Mouse (Mus musculus) myocyte (in vitro differentiated cells): ENCODE results near the gene Gm47841.

Experiments
- CEBPB ChIP-seq: IDR thresholded peaks from 2 replicates; pipeline ENCODE4 v1.6.1; 2011; ENCODE audit warnings: mild to moderate bottlenecking, moderate library complexity; ENCODE audit not compliant: poor library complexity, insufficient read depth, severe bottlenecking
- E2F4 ChIP-seq: IDR thresholded peaks from one replicate; pipeline ENCODE4 v1.6.1; 2011; ENCODE audit warnings: mild to moderate bottlenecking, control low read depth, moderate library complexity; ENCODE audit not compliant: insufficient read depth
- MAX ChIP-seq: IDR thresholded peaks from one replicate; pipeline ENCODE4 v1.6.1; 2011; ENCODE audit warnings: low read depth, mild to moderate bottlenecking, control low read depth
- MYOD1 ChIP-seq, 3 experiments: IDR thresholded peaks; one replicate each; pipeline ENCODE4 v1.6.1; 2011; ENCODE audit warnings: control low read depth in 2 of 3, low read depth in 2 of 3, mild to moderate bottlenecking in 2 of 3, moderate library complexity in 1 of 3; ENCODE audit not compliant: insufficient read length in 2 of 3, control insufficient read depth in 1 of 3
- POLR2A ChIP-seq: IDR thresholded peaks from one replicate; pipeline ENCODE4 v1.6.1; 2011; ENCODE audit warnings: low read depth, mild to moderate bottlenecking, control low read depth, moderate library complexity; ENCODE audit not compliant: insufficient read length
- POLR2AphosphoS2 ChIP-seq: IDR thresholded peaks from one replicate; pipeline ENCODE4 v1.6.1; 2011; ENCODE audit warnings: low read depth, control low read depth; ENCODE audit not compliant: insufficient read length
- SRF ChIP-seq: IDR thresholded peaks from one replicate; pipeline ENCODE4 v1.6.1; 2011; ENCODE audit warnings: low read depth; ENCODE audit not compliant: control insufficient read depth, insufficient read length
- TCF12 ChIP-seq: IDR thresholded peaks from one replicate; pipeline ENCODE4 v1.6.1; 2011; ENCODE audit warnings: mild to moderate bottlenecking, control low read depth; ENCODE audit not compliant: poor library complexity, insufficient read depth, severe bottlenecking
- USF1 ChIP-seq: IDR thresholded peaks from one replicate; pipeline ENCODE4 v1.6.1; 2011; ENCODE audit warnings: low read depth, mild to moderate bottlenecking, control low read depth, moderate library complexity

DNA sequence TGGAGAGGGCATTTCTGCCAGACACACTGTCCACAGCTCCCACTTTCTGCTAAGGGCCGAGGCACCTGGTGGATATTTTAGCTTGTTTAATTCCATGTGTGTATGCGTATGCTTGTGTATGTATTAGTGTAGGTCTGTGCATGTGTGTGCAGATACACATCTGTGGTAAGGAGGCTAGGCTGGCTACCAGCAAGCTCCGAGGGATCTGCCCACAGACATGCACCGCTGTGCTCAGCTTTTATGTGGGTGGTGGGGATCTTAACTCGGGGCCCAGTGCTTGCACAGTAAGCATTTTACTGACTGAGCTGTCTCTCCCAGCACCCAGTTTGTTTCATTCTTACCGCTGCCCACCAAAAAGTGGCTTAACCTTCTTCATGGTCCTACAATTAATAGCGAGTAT lies 40.0 kb downstream of the Gm47841 start:
- TF ChIP-seq TCF12 (no peak), POLR2A (no peak), MAX (no peak), CEBPB (no peak), POLR2AphosphoS2 (no peak), MYOD1 (IDR thresholded peaks at IDR 0.05; ENCODE audit: control insufficient read depth in 1 of 3, insufficient read length in 2 of 3, low read depth in 2 of 3) (no peak), SRF (no peak), USF1 (no peak), E2F4 (no peak)
